Comparison of ENCODE assay signal across 7 mouse cellular contexts in genomic region chr14:118924673-118925615, GRCm38 (mm10). TPM values are rescaled to one million over a fixed set of nuclear protein-coding genes. Genes with fewer than 3 reads are reported as not detected.
DNase-seq lines count a peak whose midpoint lies in the region; ATAC-seq and TF ChIP-seq lines count a peak whose summit lies in the region.

Dzip1 (minus strand) TSS chr14:118925460.

- WGBS in hindbrain, embryonic 15.5 days = 1% methylated on average over 51 of the region's 55 CpGs

- peak; percentile 97 for DNase-seq in ZHBTc4 (ENCODE audit: low read depth, low spot score)
- DNase-seq in cerebellum, postnatal 25 days = peak; percentile 69 to 74
- DNase-seq in gastrocnemius, adult 18-20 months (ENCODE audit: low spot score) = peak; percentile 60
- DNase-seq in left cerebral cortex, adult 2 months (ENCODE audit: extremely low spot score in 1 of 2, low spot score in 2 of 2) = peak; percentile 79 to 82
- DNase-seq in lung, postnatal 4 days = peak; percentile 64 to 81
- peak; percentile 90 to 94 for DNase-seq in right cerebral cortex, postnatal 10 days (ENCODE audit: low spot score in 2 of 2)

- no peaks in the 10 kb centered on the region for H3K36me3 ChIP-seq in hindbrain, embryonic 15.5 days

- peak within 1 kb of the TSS; percentile 89 for H3K4me3 ChIP-seq in hindbrain, embryonic 15.5 days
- H3K4me3 ChIP-seq in left cerebral cortex, adult 2 months = peak within 1 kb of the TSS; percentile 82

- TF ChIP-seq CTCF in left cerebral cortex, adult 2 months (IDR thresholded peaks at IDR 0.05) = no peak; the same call in none of the 2 replicates

- H3K4me2 ChIP-seq in hindbrain, embryonic 15.5 days = peak within 1 kb of the TSS; percentile 89

- H3K9me3 ChIP-seq in hindbrain, embryonic 15.5 days = no peaks in the 10 kb centered on the region

- H3K27me3 ChIP-seq in hindbrain, embryonic 15.5 days = no peaks in the 10 kb centered on the region

- H3K27ac ChIP-seq in hindbrain, embryonic 15.5 days (replicated peaks) = peak within 1 kb of the TSS; percentile 96
- peak within 1 kb of the TSS; percentile 95 for H3K27ac ChIP-seq in left cerebral cortex, adult 2 months

- peak within 1 kb of the TSS; percentile 93 for H3K9ac ChIP-seq in hindbrain, embryonic 15.5 days

- ATAC-seq in hindbrain, embryonic 15.5 days (ENCODE audit: low FRiP score, low read depth) = peak; percentile 94

- H3K4me1 ChIP-seq in hindbrain, embryonic 15.5 days (replicated peaks) = peaks cover 53% of the 10 kb centered on the region

- intact Hi-C loops in left cerebral cortex, adult 2 months (cut with DNase I) = loop anchor here (1.0 to 5.0 kb wide), 2 partner anchors 12 to 102 kb away; partner anchors contain the start of gene Dnajc3

RNA-seq across cellular contexts. Expression of gene Dzip1, which starts in this region (rescaled TPM):
- total RNA-seq in gastrocnemius, adult 18-20 months (2021) = 1 to 10 TPM; 1.9 to 2.1 TPM
- polyA plus RNA-seq in hindbrain, embryonic 15.5 days (2015; fragmentation: Nextera tagmentation; extraction: Ambion mirVana) = 89.8 and 93.2 TPM in 2 replicates
- 100 to 1,000 TPM; 101 to 117 TPM for total RNA-seq in left cerebral cortex, adult 2 months (2021)

Comparison
In these comparisons a context has a peak if more than half of its experiments do, and no peak if none do; other contexts are left out.
1. Peak in every context shown above with its lines: DNase-seq, ATAC-seq, H3K4me3 ChIP-seq and H3K27ac ChIP-seq.
2. RNA of gene Dzip1 (total RNA-seq): 101 to 117 TPM in left cerebral cortex, adult 2 months; 1.9 to 2.1 TPM in gastrocnemius, adult 18-20 months; every median in the first group is over 10 times any median in the second.